Mouse (Mus musculus) urinary bladder, postnatal 14 days (tissue): ENCODE measurements around the gene Polg2.
"Not testable (repeated sequence)": the region's sequence is repeated elsewhere in the genome, so short reads cannot be mapped to it uniquely, and the experiment has no call there.

Experiments used
- DNase-seq: peaks from one replicate; pipeline ENCODE4 v3.0.0; 2021; ENCODE audit warnings: low spot score

The Polg2 gene

DNA sequence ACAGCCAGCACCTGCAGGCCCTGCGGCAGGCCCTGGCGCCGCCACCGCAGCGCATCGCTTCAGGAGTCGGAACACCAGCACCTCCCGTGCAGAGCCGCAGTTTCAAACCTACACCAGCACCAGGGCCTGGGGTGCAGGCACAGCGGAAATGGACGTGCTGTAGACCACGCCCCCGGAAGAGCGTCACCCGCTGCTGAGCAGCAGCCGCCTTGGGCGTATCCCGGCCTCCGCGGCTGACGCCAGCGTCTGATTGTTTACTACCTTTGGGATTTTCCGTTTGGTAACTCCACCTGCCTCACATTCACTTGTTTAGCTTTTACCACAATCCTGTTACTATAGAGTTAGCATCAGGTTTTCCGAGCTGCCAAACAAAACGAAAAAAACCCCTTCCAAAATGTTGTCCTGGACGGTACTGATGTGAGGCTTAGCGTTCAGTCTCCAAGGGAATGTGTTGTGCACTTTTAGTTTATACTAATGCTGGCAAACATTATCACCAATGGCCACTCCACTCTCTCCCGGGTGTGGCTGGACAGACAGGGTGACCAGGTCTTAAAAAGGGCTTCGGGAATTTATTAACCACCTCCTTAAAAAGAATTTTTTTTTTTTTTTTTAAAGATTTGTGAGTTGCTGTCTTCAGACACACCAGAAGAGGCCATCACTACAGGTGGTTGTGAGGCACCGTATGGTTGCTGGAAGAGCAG is at the start of gene Polg2:
Gene Polg2, minus strand, starts transcription at position 150 of the 701 bp plus-strand sequence.
- peak; percentile 91 for DNase-seq

GRCm38 (mm10) chr11:106828079-106828478 is 48.7 kb upstream of the Polg2 start:
- DNase-seq: no peak

DNA sequence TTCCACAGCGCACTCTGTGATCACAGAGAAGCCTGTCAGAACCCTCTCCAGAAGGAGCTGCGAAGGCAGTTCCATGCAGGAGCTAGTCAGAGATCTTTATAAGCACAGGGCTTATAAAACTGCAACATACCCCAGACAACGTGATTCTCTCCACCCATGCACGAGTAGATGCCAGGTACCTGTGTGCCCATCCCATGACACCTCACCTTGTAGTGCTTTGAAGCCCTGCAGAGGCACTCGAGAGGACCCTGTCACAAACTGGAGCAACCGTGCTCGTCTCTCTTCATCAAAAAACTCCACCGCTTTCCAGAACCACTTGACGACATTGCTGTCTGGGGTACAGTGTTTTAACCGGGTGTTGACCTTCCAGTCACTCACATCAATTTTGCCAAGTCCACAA is 45.1 kb upstream of the Polg2 start:
- DNase-seq: no peak

GRCm38 (mm10) chr11:106823741-106824140 is 44.4 kb upstream of the Polg2 start:
- no peak for DNase-seq

- DNase-seq: no peak
Measured at GRCm38 (mm10) chr11:106822911-106823310, 43.6 kb upstream of the Polg2 start.

- no peak for DNase-seq
Measured at GRCm38 (mm10) chr11:106822491-106822890, 43.2 kb upstream of the Polg2 start.

- DNase-seq: no peak
Measured at GRCm38 (mm10) chr11:106821397-106821796, 42.1 kb upstream of the Polg2 start.

GRCm38 (mm10) chr11:106820972-106821371 is 41.6 kb upstream of the Polg2 start:
- DNase-seq: peak; percentile 43

DNA sequence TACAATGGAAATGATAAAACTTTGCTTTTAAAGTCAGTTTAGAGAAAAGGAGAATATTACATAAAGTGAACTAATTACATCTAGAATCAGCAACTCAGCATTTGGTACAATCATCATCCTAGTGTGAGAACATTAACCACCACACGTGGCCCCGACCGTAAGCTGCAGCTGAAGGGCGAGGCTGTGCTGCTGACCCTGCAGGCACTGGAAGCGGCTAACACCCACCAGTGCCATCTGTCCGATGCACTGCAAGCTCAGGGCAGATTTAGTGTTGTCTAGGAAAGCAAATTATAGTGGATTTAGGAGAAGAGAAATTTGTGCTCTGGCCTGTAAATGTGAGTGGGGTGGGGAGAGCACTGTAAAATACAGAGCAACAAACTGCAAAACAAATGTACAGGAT is 40.9 kb upstream of the Polg2 start:
- no peak for DNase-seq

DNA sequence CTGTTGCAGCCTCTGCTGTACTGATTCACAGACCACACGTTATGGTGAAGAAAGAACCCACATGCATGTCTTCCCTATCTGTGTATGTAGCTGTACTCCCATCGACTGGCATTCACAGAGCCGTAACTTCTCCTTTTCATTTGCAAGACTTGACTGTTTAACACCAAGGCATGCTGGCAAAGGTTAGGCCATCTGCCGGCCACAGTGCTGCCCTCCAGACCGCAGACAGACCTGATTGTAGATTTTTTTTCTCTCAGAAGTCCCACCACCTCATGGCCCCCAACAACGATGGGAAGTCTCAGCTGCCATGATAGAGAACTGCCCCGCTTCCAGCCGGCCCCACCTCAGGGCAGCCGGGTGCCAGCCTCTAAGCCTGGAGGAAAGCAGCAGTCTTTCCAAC is 40.3 kb upstream of the Polg2 start:
- DNase-seq: no peak

DNA sequence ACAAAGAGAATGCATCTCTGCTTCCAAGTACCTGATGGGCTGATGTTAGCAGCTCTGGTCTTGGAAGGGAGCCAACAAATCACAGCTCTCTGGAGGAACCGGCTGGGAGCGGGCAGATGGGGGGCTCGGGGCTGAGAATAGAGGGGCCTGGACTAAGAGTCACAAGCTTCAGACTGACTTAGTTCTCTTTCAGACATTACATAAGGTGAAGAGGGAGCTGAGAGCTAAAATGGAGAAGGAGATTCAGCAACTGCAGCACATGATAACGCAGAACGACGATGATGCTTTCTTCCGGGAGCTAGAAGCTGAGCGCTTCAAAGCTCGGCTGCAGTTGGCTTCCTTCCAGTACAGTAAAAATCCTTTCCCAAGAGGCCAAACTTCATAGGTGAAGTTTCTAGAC is 39.0 kb upstream of the Polg2 start:
- DNase-seq: no peak

- DNase-seq: no peak
Measured at GRCm38 (mm10) chr11:106817808-106818207, 38.5 kb upstream of the Polg2 start.

DNA sequence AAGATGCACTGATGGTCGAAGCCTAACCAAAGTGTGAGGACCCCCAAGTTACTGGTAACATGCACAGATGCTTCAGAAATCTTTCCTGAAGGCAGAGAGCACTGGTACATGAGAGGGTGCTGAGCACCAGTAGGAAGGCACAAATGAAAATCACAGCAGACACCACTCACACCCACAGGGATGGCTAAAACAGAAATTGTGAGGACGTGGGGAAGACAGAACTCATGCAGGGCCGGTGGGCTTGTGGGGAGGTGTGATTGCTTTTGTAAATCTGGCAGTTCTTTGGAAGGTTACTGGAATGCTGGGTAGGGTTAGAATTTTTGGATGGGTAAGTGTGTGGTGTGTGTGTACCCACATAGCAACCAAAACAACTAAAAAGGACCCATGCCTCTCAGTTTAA is 37.8 kb upstream of the Polg2 start:
- no peak for DNase-seq

- DNase-seq: no peak
Measured at GRCm38 (mm10) chr11:106816316-106816715, 37.0 kb upstream of the Polg2 start.

DNA sequence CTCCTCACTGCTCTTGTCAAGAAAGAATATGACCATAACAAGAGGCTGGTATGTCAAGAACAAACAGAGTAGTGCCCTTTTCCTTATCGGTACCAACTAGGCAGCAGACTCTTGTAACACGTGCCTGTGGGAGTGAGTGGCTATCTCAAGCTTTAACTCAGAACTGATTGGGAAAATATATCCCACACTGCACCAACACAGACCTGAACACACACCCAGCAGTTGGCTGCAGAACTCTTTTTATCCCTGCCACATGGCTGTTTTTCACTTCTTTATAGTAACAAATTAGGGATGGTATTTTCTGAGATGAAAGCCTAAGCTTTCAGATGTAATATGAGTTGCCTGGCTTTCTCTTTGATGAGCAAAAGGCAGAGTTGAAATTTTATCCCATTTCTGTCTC is 36.4 kb upstream of the Polg2 start:
- no peak for DNase-seq

GRCm38 (mm10) chr11:106815331-106815730 is 36.0 kb upstream of the Polg2 start:
- DNase-seq: no peak

- no peak for DNase-seq
Measured at GRCm38 (mm10) chr11:106814601-106815320, 35.4 kb upstream of the Polg2 start.

DNA sequence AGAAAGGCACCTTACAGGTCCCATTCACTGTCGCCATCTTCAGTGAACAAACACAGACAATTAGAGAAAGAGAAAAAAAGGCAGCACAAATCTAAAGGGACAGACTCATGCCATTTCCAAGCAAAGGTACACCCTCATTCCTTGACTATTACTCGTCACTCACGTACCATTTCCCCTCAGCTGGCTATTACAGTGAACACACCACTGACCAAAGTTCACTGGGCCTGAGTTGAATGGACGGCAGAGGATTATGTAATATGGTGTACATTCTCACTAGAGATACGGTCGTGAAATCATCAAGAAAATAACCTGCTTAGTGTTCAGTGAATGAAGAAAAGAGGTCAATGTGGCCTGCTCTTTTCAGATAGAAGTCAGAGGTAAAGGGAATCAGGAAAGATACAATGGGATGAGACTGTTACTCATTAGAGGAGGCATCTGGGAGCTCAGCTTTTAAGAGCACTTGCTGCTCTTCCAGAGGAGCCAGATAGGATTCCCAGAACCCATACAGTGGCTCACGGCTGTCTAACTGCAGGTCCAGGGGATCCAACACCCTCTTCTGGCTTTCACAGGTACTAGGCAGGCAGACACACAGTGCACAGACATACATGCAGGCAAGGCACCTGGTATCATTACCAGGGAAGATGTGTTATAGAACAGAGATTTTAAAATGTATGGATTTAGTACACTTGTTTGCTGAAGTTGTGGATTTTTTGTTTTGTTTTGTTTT is 33.2 kb upstream of the Polg2 start:
- no peak for DNase-seq

DNA sequence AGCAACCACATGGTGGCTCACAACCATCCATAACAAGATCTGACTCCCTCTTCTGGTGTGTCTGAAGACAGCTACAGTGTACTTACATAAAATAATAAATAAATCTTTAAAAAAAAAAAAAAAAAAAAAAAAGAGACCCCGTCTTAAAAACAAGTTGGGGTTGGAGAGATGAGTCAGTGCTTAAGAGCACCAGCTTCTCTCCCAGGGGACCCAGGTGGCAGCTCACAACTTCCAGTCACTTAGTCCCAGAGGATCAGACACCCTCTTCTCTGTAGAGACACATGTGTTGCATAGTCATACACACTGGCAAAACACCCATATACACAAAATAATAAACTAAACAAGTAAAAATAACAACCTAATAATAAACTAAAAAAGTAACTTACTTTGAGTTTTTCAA is 28.1 kb upstream of the Polg2 start:
- DNase-seq: not testable (repeated sequence)

- no peak for DNase-seq
Measured at GRCm38 (mm10) chr11:106802069-106802627, 22.8 kb upstream of the Polg2 start.

GRCm38 (mm10) chr11:106795679-106796078 is 16.3 kb upstream of the Polg2 start:
- no peak for DNase-seq

DNA sequence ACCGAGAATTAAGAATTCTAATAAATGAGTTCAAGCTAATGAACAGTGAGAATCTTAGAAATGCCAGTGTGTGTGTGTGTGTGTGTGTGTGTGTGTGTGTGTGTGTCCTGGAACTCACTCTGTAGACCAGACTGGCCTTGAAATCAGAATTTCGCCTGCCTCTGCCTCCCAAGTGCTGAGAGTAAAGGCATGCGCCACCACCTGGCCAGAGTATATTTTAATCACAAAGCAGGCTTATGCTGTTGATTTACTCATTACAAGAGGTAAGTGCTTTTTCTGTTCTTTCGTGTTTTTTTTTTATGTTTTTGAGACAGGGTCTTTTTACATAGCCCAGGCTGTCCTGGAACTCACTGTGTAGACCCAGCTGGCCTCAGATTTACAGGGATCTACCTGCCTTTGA is 14.5 kb upstream of the Polg2 start:
- DNase-seq: no peak

GRCm38 (mm10) chr11:106789649-106790048 is 10.3 kb upstream of the Polg2 start:
- no peak for DNase-seq
